ENCODE assay signal across 13 mouse cellular contexts in the genomic region with DNA sequence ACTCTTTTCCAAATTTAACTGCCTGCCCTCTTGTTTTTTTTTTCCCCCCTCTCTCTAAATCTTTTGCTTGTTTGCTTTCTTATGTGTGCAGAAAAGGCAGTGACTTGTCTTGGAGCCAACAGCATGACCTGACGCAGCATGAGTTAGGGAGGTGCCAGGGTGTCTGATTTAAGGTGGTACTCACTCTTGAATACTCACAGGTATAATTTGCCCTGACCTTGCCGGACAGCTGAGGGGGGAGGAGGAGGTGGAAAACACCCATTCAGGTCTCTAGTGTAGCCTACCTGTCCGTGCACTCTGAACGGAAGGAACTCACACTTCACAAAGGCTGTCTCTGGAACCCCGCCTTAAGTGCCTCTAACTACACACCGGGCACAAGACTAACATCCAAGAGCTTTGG. TPM values are rescaled to one million over a fixed set of nuclear protein-coding genes. Genes with fewer than 3 reads are reported as not detected.
A peak's percentile ranks its signal among the peaks of the same experiment; 100 is the strongest.
DNase-seq lines count a peak whose midpoint lies in the region; ATAC-seq and TF ChIP-seq lines count a peak whose summit lies in the region.
"Had no signal": no experiment of that assay in that cellular context is flagged by ENCODE, and none has a peak within 500 bp of the region (broad histone marks: within the 10 kb centered on the region; RNA-seq: fewer than 3 reads in every experiment).

No protein-coding gene starts in this region.

- peaks cover 16% of the 10 kb centered on the region for H3K4me1 ChIP-seq in intestine, embryonic 16.5 days (ENCODE audit: control insufficient read depth, insufficient read depth, low read length)
- 0 out of 2 replicates have a peak, but pooled peaks cover 5% of the 10 kb centered on the region for H3K4me1 ChIP-seq in intestine, postnatal 0 days (replicated peaks; ENCODE audit: control insufficient read depth, insufficient read depth, low read length)
- 0 out of 2 replicates have a peak, but pooled peaks cover 3% of the 10 kb centered on the region for H3K4me1 ChIP-seq in lung, postnatal 0 days (ENCODE audit: insufficient read depth, low read depth, low read length)

- no peak overlapping the region for H3K4me2 ChIP-seq in intestine, embryonic 16.5 days (ENCODE audit: low read depth, low read length)
- no peak overlapping the region for H3K4me2 ChIP-seq in intestine, postnatal 0 days (replicated peaks; ENCODE audit: low read depth)
- peak overlapping the region; percentile 14; the same call in 1 of the 2 replicates for H3K4me2 ChIP-seq in lung, postnatal 0 days (replicated peaks; ENCODE audit: low read depth, low read length)

- H3K27ac ChIP-seq in intestine, embryonic 16.5 days (ENCODE audit: low read length), result no peak overlapping the region
- H3K27ac ChIP-seq in intestine, postnatal 0 days (ENCODE audit: low read depth, low read length), result no peak overlapping the region
- no peak overlapping the region for H3K27ac ChIP-seq in lung, postnatal 0 days (ENCODE audit: low read length)
- H3K27ac ChIP-seq: embryonic facial prominence, embryonic 12.5 days; hindbrain, embryonic 14.5 days had no signal

- 0 out of 2 replicates have a peak, but pooled peaks have one; percentile 7 for ATAC-seq in intestine, embryonic 16.5 days
- ATAC-seq in intestine, postnatal 0 days, result no peak
- ATAC-seq in lung, postnatal 0 days, result no peak
- no peak for ATAC-seq in monocyte, adult 5-6 weeks (replicated peaks; ENCODE audit: insufficient number of reproducible peaks, low FRiP score, low TSS enrichment, poor library complexity, severe bottlenecking)

- H3K9me3 ChIP-seq in intestine, embryonic 16.5 days (ENCODE audit: control insufficient read depth, low read length), result no peaks in the 10 kb centered on the region
- H3K9me3 ChIP-seq in intestine, postnatal 0 days (ENCODE audit: control insufficient read depth), result no peaks in the 10 kb centered on the region
- H3K9me3 ChIP-seq in lung, postnatal 0 days (ENCODE audit: low read length), result no peaks in the 10 kb centered on the region
- H3K9me3 ChIP-seq: embryonic facial prominence, embryonic 12.5 days; limb, embryonic 10.5 days had no signal

- peak; percentile 11 for DNase-seq in brain, embryonic 14.5 days (ENCODE audit: low read depth)
- DNase-seq in kidney, adult 8-10 months, result peak; percentile 54 to 60
- DNase-seq in lung, postnatal 0 days (ENCODE audit: low spot score), result peak; percentile 32
- DNase-seq in left cerebral cortex, postnatal 4 days, result no peak
- DNase-seq: cerebellum, adult 8-10 months had no signal

- no peak overlapping the region for H3K4me3 ChIP-seq in intestine, embryonic 16.5 days (ENCODE audit: low read length)
- H3K4me3 ChIP-seq in intestine, postnatal 0 days (ENCODE audit: low read depth, low read length), result no peak overlapping the region
- H3K4me3 ChIP-seq in lung, postnatal 0 days (ENCODE audit: low read depth, low read length), result no peak overlapping the region

- H3K9ac ChIP-seq in intestine, embryonic 16.5 days (ENCODE audit: low read depth, low read length), result no peak overlapping the region
- no peak overlapping the region for H3K9ac ChIP-seq in intestine, postnatal 0 days (ENCODE audit: low read depth, low read length)
- no peak overlapping the region for H3K9ac ChIP-seq in lung, postnatal 0 days (replicated peaks; ENCODE audit: low read depth)
- H3K9ac ChIP-seq: embryonic facial prominence, embryonic 12.5 days had no signal

- no peak for TF ChIP-seq POLR2A in brain, embryonic 14.5 days (IDR thresholded peaks at IDR 0.05; ENCODE audit: borderline replicate concordance, extremely low read depth, insufficient read depth, insufficient read length, poor library complexity, severe bottlenecking)

- no peak for TF ChIP-seq CTCF in intestine, postnatal 0 days (IDR thresholded peaks at IDR 0.05; ENCODE audit: low read depth)
- TF ChIP-seq CTCF in brain, embryonic 14.5 days (IDR thresholded peaks at IDR 0.05; ENCODE audit: borderline replicate concordance, extremely low read depth, insufficient read depth, insufficient read length), result no peak
- TF ChIP-seq CTCF in lung, postnatal 0 days (IDR thresholded peaks at IDR 0.05), result no peak

- WGBS in intestine, embryonic 16.5 days, result 51% methylated on average over 6 of the region's 6 CpGs
- WGBS in intestine, postnatal 0 days, result 57% methylated on average over 6 of the region's 6 CpGs
- WGBS in lung, postnatal 0 days, result 51% methylated on average over 6 of the region's 6 CpGs

- H3K36me3 ChIP-seq in intestine, embryonic 16.5 days (ENCODE audit: control insufficient read depth, insufficient read depth, low read length), result no peaks in the 10 kb centered on the region
- H3K36me3 ChIP-seq in intestine, postnatal 0 days (ENCODE audit: control insufficient read depth, insufficient read depth), result no peaks in the 10 kb centered on the region
- no peaks in the 10 kb centered on the region for H3K36me3 ChIP-seq in lung, postnatal 0 days (ENCODE audit: insufficient read depth, low read length)
- H3K36me3 ChIP-seq: embryonic facial prominence, embryonic 12.5 days; limb, embryonic 10.5 days had no signal

- TF ChIP-seq EP300 in lung, postnatal 0 days (IDR thresholded peaks at IDR 0.05), result no peak

- no peaks in the 10 kb centered on the region for H3K27me3 ChIP-seq in intestine, embryonic 16.5 days (replicated peaks; ENCODE audit: control insufficient read depth, insufficient read depth, low read length)
- H3K27me3 ChIP-seq in intestine, postnatal 0 days (replicated peaks; ENCODE audit: control insufficient read depth, insufficient read depth, low read length), result no peaks in the 10 kb centered on the region
- no peaks in the 10 kb centered on the region for H3K27me3 ChIP-seq in lung, postnatal 0 days (replicated peaks; ENCODE audit: insufficient read depth, low read length)
- H3K27me3 ChIP-seq: CH12.LX had no signal

- intact Hi-C loops in left cerebral cortex, postnatal 4 days (cut with DNase I), result loop anchor here (5.0 kb wide), 3 partner anchors 138 to 463 kb away; no protein-coding TSS in a partner anchor

RNA-seq across cellular contexts. Expression of a gene that starts 26.3 kb away (rescaled TPM):
- 0.06 and 0.12 TPM in 2 replicates for polyA plus RNA-seq in intestine, embryonic 16.5 days (2015; fragmentation: Nextera tagmentation; extraction: Ambion mirVana)
- polyA plus RNA-seq in intestine, postnatal 0 days (2015; fragmentation: Nextera tagmentation; extraction: Ambion mirVana), result 0.08 and 0.13 TPM in 2 replicates
- 0.05 and 0.09 TPM in 2 replicates for polyA plus RNA-seq in brain, embryonic 14.5 days (2012; rRNA removed)
- 0.24 and 0.31 TPM in 2 replicates for polyA plus RNA-seq in lung, postnatal 0 days (2015; fragmentation: Nextera tagmentation; extraction: Ambion mirVana)
- total RNA-seq in monocyte, adult 5-6 weeks (2017), result not detected in 3 replicates
- 1 to 10 TPM in 1 of 2 experiments, under 1 TPM in 1; 0.77 to 1.1 TPM for total RNA-seq in left cerebral cortex, postnatal 4 days (2021)
- total RNA-seq: CH12.LX had no signal
- polyA plus RNA-seq: hindbrain, embryonic 14.5 days; stomach, embryonic 14.5 days had no signal
